7 mouse cellular contexts compared by ENCODE assay signal in the genomic region with DNA sequence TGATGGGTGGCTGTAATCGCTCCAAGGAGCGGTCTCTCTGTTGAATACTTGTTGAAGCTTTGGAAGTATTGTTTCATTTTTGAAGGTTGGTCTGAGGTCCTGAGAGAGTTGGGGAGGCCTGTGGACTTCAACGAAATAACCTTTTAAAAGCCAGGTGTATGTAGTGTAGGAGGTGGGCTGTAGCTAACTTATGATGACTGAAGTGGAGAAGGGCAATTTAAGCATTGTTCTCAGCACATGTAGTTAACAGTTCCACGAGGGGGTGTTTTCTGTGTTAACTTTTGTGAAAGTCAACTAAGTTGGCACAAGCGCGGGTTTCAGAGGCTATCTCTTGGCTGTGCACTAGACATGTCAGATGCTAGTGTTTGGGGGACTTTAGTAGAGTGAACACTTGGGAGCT. TPM values are rescaled to one million over a fixed set of nuclear protein-coding genes. Genes with fewer than 3 reads are reported as not detected.
DNase-seq lines count a peak whose midpoint lies in the region; ATAC-seq and TF ChIP-seq lines count a peak whose summit lies in the region.

No protein-coding gene starts in this region.

- no peaks in the 10 kb centered on the region for H3K36me3 ChIP-seq in lung, postnatal 0 days (ENCODE audit: insufficient read depth, low read length)
- no peaks in the 10 kb centered on the region for H3K36me3 ChIP-seq in intestine, embryonic 16.5 days (ENCODE audit: control insufficient read depth, insufficient read depth, low read length)
- H3K36me3 ChIP-seq in neural tube, embryonic 14.5 days (ENCODE audit: control insufficient read depth, insufficient read depth, low read length), result no peaks in the 10 kb centered on the region

- H3K9me3 ChIP-seq in lung, postnatal 0 days (ENCODE audit: low read length), result no peaks in the 10 kb centered on the region
- no peaks in the 10 kb centered on the region for H3K9me3 ChIP-seq in intestine, embryonic 16.5 days (ENCODE audit: control insufficient read depth, low read length)
- H3K9me3 ChIP-seq in neural tube, embryonic 14.5 days (ENCODE audit: control insufficient read depth, low read length), result no peaks in the 10 kb centered on the region

- ATAC-seq in lung, postnatal 0 days, result no peak
- no peak for ATAC-seq in intestine, embryonic 16.5 days
- no peak for ATAC-seq in neural tube, embryonic 14.5 days (ENCODE audit: low read depth)

- H3K4me2 ChIP-seq in lung, postnatal 0 days (replicated peaks; ENCODE audit: low read depth, low read length), result peak overlapping the region; percentile 68
- H3K4me2 ChIP-seq in intestine, embryonic 16.5 days (ENCODE audit: low read depth, low read length), result peak overlapping the region; percentile 67
- H3K4me2 ChIP-seq in neural tube, embryonic 14.5 days (ENCODE audit: low read depth, low read length), result peak overlapping the region; percentile 57

- no peaks in the 10 kb centered on the region for H3K27me3 ChIP-seq in lung, postnatal 0 days (replicated peaks; ENCODE audit: insufficient read depth, low read length)
- no peaks in the 10 kb centered on the region for H3K27me3 ChIP-seq in intestine, embryonic 16.5 days (replicated peaks; ENCODE audit: control insufficient read depth, insufficient read depth, low read length)
- H3K27me3 ChIP-seq in neural tube, embryonic 14.5 days (ENCODE audit: control insufficient read depth, insufficient read depth, low read length), result no peaks in the 10 kb centered on the region; the same call in 1 of the 2 replicates

- H3K9ac ChIP-seq in lung, postnatal 0 days (replicated peaks; ENCODE audit: low read depth), result no peak overlapping the region
- peak overlapping the region; percentile 92 for H3K9ac ChIP-seq in intestine, embryonic 16.5 days (ENCODE audit: low read depth, low read length)
- peak overlapping the region; percentile 94; the same call in 1 of the 2 replicates for H3K9ac ChIP-seq in neural tube, embryonic 14.5 days (replicated peaks; ENCODE audit: low read depth, low read length)

- WGBS in lung, postnatal 0 days, result 32% methylated on average over 6 of the region's 6 CpGs
- 54% methylated on average over 6 of the region's 6 CpGs for WGBS in intestine, embryonic 16.5 days
- 49% methylated on average over 6 of the region's 6 CpGs for WGBS in neural tube, embryonic 14.5 days

- no peak for TF ChIP-seq CTCF in lung, postnatal 0 days (IDR thresholded peaks at IDR 0.05)
- no peak for TF ChIP-seq CTCF in embryonic fibroblast, embryonic 13.5 days (IDR thresholded peaks at IDR 0.05; ENCODE audit: borderline replicate concordance, insufficient read depth, low read length)

- TF ChIP-seq EP300 in lung, postnatal 0 days (IDR thresholded peaks at IDR 0.05), result no peak

- peak overlapping the region; percentile 94 for H3K4me3 ChIP-seq in lung, postnatal 0 days (ENCODE audit: low read depth, low read length)
- H3K4me3 ChIP-seq in embryonic fibroblast, embryonic 13.5 days (ENCODE audit: insufficient read depth, low read length), result peak overlapping the region; percentile 96
- H3K4me3 ChIP-seq in intestine, embryonic 16.5 days (ENCODE audit: low read length), result peak overlapping the region; percentile 86
- peak overlapping the region; percentile 81 for H3K4me3 ChIP-seq in neural tube, embryonic 14.5 days (ENCODE audit: low read depth, low read length)

- H3K27ac ChIP-seq in lung, postnatal 0 days (ENCODE audit: low read length), result no peak overlapping the region
- no peak overlapping the region for H3K27ac ChIP-seq in embryonic fibroblast, embryonic 13.5 days (ENCODE audit: insufficient read depth, low read length)
- no peak overlapping the region for H3K27ac ChIP-seq in intestine, embryonic 16.5 days (ENCODE audit: low read length)
- no peak overlapping the region for H3K27ac ChIP-seq in neural tube, embryonic 14.5 days (ENCODE audit: low read depth, low read length)

- peaks cover 4% of the 10 kb centered on the region; the same call in 1 of the 2 replicates for H3K4me1 ChIP-seq in lung, postnatal 0 days (ENCODE audit: insufficient read depth, low read depth, low read length)
- peaks cover 2% of the 10 kb centered on the region; the same call in 1 of the 2 replicates for H3K4me1 ChIP-seq in embryonic fibroblast, embryonic 13.5 days (ENCODE audit: control insufficient read depth, insufficient read depth, low read length)
- H3K4me1 ChIP-seq in intestine, embryonic 16.5 days (ENCODE audit: control insufficient read depth, insufficient read depth, low read length), result peaks cover 7% of the 10 kb centered on the region; the same call in 1 of the 2 replicates
- peaks cover 8% of the 10 kb centered on the region for H3K4me1 ChIP-seq in neural tube, embryonic 14.5 days (ENCODE audit: control insufficient read depth, insufficient read depth, low read length)

- TF ChIP-seq POLR2A in embryonic fibroblast, embryonic 13.5 days (IDR thresholded peaks at IDR 0.05; ENCODE audit: low read depth, low read length), result no peak

- DNase-seq in lung, postnatal 0 days (ENCODE audit: low spot score), result no peak
- no peak for DNase-seq in lung, postnatal 4 days
- no peak for DNase-seq in thymus, adult 18-20 months
- no peak for DNase-seq in gastrocnemius, adult 8-10 months (ENCODE audit: low spot score in 2 of 2)

RNA-seq across cellular contexts. Expression of a gene that starts 1.3 kb away (rescaled TPM):
- polyA plus RNA-seq in lung, postnatal 0 days (2015; fragmentation: Nextera tagmentation; extraction: Ambion mirVana), result 10.2 and 13.6 TPM in 2 replicates
- 38.0 and 50.7 TPM in 2 replicates for polyA plus RNA-seq in embryonic fibroblast, embryonic 13.5 days (2011; ENCODE audit: insufficient read length, low read depth, missing spikeins)
- 14.2 and 15.3 TPM in 2 replicates for polyA plus RNA-seq in intestine, embryonic 16.5 days (2015; fragmentation: Nextera tagmentation; extraction: Ambion mirVana)
- polyA plus RNA-seq in neural tube, embryonic 14.5 days (2014; fragmentation: Nextera tagmentation; extraction: Ambion mirVana), result 52.2 and 55.5 TPM in 2 replicates
- 10 to 100 TPM; 21.0 to 24.1 (median 22.8) TPM for total RNA-seq in gastrocnemius, adult 8-10 months (2022)

RNA-seq across cellular contexts. Expression of a gene that starts 8.9 kb away (rescaled TPM):
- 36.7 and 37.1 TPM in 2 replicates for polyA plus RNA-seq in lung, postnatal 0 days (2015; fragmentation: Nextera tagmentation; extraction: Ambion mirVana)
- 74.0 and 100.0 TPM in 2 replicates for polyA plus RNA-seq in embryonic fibroblast, embryonic 13.5 days (2011; ENCODE audit: insufficient read length, low read depth, missing spikeins)
- 32.6 and 33.1 TPM in 2 replicates for polyA plus RNA-seq in intestine, embryonic 16.5 days (2015; fragmentation: Nextera tagmentation; extraction: Ambion mirVana)
- polyA plus RNA-seq in neural tube, embryonic 14.5 days (2014; fragmentation: Nextera tagmentation; extraction: Ambion mirVana), result 39.1 and 45.4 TPM in 2 replicates
- 10 to 100 TPM; 22.3 to 30.2 (median 28.4) TPM for total RNA-seq in gastrocnemius, adult 8-10 months (2022)
